Mouse (Mus musculus) bone marrow macrophage, adult 2 months (primary cell): ENCODE results near the gene Zfp648.

Experiments used
- CTCF ChIP-seq: IDR thresholded peaks from 2 replicates; pipeline ENCODE4 v1.5.1; 2012; ENCODE audit warnings: low read depth, mild to moderate bottlenecking, low read length, moderate library complexity
- POLR2A ChIP-seq: IDR thresholded peaks from 2 replicates; pipeline ENCODE4 v1.6.1; 2012; ENCODE audit warnings: mild to moderate bottlenecking, low read depth, low read length, borderline replicate concordance

DNA sequence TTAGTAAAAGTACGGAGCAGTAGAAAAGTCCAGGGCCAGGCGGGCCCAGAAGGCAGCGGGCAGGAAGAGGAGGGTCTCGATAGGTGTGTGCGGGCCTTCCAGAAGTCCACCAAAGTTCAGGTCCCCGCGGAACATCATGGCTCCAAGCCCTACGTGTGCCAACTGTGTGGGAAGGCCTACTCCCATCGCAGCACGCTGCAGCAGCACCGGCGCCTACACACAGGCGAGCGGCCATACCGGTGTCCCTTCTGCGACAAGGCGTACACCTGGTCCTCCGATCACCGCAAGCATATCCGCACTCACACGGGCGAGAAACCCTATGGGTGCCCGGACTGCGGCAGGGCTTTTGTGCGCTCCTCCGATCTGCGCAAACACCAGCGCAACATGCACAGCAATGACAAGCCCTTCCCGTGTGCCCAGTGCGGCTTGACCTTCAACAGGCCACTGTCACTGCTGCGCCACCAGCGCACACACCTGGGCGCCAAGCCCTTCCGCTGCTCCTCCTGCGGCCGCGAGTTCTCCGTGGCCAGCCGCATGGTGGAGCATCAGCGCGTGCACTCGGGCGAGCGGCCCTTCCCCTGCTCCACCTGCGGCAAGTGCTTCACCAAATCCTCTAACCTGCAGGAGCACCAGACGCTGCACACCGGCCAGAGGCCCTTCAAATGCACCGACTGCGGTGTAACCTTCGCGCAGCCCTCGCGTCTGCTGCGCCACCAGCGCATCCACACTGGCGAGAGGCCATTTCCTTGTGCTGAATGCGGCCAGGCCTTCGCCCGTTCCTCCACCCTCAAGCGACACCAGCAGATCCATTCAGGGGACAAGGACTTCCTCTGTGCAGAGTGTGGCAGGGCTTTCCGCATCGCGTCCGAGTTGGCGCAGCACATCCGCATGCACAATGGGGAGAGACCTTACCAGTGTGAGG is 3.9 kb downstream of the Zfp648 start:
- TF ChIP-seq CTCF (no peak), POLR2A (no peak)
